Mouse (Mus musculus) kidney, embryonic 15.5 days (tissue): ENCODE results near the gene Gpr21. TPM values are rescaled to one million over a fixed set of nuclear protein-coding genes. Genes with fewer than 3 reads are reported as not detected.
"Not testable (repeated sequence)": the region's sequence is repeated elsewhere in the genome, so short reads cannot be mapped to it uniquely, and the experiment has no call there.

Source experiments
- ATAC-seq: fragments of 200-750 bp; cut with Nextera tagmentation; replicated peaks from 2 replicates; pipeline ENCODE4 v1.8.0; 2017; ENCODE audit warnings: moderate TSS enrichment; ENCODE audit not compliant: low FRiP score
- H3K27ac ChIP-seq: fragments of 300-500 bp; sonication (generic); 2 replicates; pipeline ENCODE4 v1.5.1; 2015; ENCODE audit warnings: mild to moderate bottlenecking, inconsistent platforms
- H3K27me3 ChIP-seq: fragments of 300-500 bp; sonication (generic); 2 replicates; pipeline ENCODE4 v1.6.1; 2015; ENCODE audit warnings: inconsistent platforms
- H3K36me3 ChIP-seq: fragments of 300-500 bp; sonication (generic); 2 replicates; pipeline ENCODE4 v1.6.1; 2015; ENCODE audit warnings: inconsistent platforms
- H3K4me1 ChIP-seq: fragments of 300-500 bp; sonication (generic); 2 replicates; pipeline ENCODE4 v1.6.1; 2015; ENCODE audit warnings: inconsistent platforms
- H3K4me2 ChIP-seq: fragments of 300-500 bp; sonication (generic); 2 replicates; pipeline ENCODE4 v1.6.1; 2015; ENCODE audit warnings: moderate library complexity, mild to moderate bottlenecking, inconsistent platforms
- H3K4me3 ChIP-seq: fragments of 300-500 bp; sonication (generic); replicated peaks from 2 replicates; pipeline ENCODE4 v1.5.1; 2015; ENCODE audit warnings: mild to moderate bottlenecking, inconsistent platforms
- H3K9ac ChIP-seq: fragments of 300-500 bp; sonication (generic); 2 replicates; pipeline ENCODE4 v1.6.1; 2015; ENCODE audit warnings: mild to moderate bottlenecking, inconsistent platforms
- H3K9me3 ChIP-seq: fragments of 300-500 bp; sonication (generic); replicated peaks from 2 replicates; pipeline ENCODE4 v1.6.1; 2016; ENCODE audit warnings: inconsistent platforms
- WGBS: fragments of 180-500 bp; shearing (Covaris S2); methylation state at CpG from one replicate; pipeline ENCODE4 v1.1.7; 2015; ENCODE audit warnings: mixed read lengths; 5-methylcytosine and 5-hydroxymethylcytosine counted together
- polyA plus RNA-seq: library from polyadenylated mRNA; unstranded; fragments of >200 nt; fragmentation: Nextera tagmentation; extraction: Ambion mirVana; gene quantifications from 2 replicates; pipeline ENCODE4 v1.2.1, GENCODE M21; 2015

Gene Gpr21
- polyA plus RNA-seq = 1.4 and 1.7 TPM in 2 replicates

GRCm38 (mm10) chr2:37516030-37516710, at the start of gene Gpr21:
Gpr21 (plus strand) TSS chr2:37516332.
- H3K4me3 ChIP-seq = peak within 1 kb of the TSS; percentile 17
- H3K4me2 ChIP-seq = peak within 1 kb of the TSS; percentile 43
- peak; percentile 71 for ATAC-seq
- H3K27ac ChIP-seq = 0 out of 2 replicates have a peak within 1 kb of the TSS, but pooled peaks have one; percentile 22
- no peak within 1 kb of the TSS for H3K9ac ChIP-seq
- no peaks in the 10 kb centered on the region for H3K27me3 ChIP-seq
- peaks cover 11% of the 10 kb centered on the region for H3K4me1 ChIP-seq
- H3K9me3 ChIP-seq = no peaks in the 10 kb centered on the region
- 28% methylated on average over 11 of the region's 11 CpGs for WGBS
- H3K36me3 ChIP-seq = peaks cover 36% of the 10 kb centered on the region

DNA sequence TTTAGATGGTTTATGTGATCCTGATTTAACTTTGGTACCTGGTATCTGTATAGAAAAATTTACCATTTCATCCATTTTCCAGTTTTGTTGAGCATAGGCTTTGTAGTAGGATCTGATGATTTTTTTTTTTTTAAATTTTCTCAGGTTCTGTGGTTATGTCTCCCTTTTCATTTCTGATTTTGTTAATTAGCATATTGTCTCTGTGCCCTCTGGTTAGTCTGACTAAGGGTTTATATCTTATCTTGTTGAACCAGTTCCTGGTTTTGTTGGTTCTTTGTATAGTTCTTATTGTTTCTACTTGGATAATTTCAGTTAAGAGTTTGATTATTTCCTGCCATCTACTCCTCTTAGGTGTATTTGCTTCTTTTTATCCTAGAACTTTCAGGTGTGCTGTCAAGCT, 36.6 kb upstream of the Gpr21 start:
- ATAC-seq = no peak
- no peak overlapping the region for H3K4me3 ChIP-seq
- H3K27ac ChIP-seq = no peak overlapping the region
- peaks cover 67% of the 10 kb centered on the region for H3K36me3 ChIP-seq
- no peaks in the 10 kb centered on the region for H3K9me3 ChIP-seq
- no peaks in the 10 kb centered on the region for H3K27me3 ChIP-seq
- no peak overlapping the region for H3K4me2 ChIP-seq
- no peak overlapping the region for H3K9ac ChIP-seq
- H3K4me1 ChIP-seq = no peaks in the 10 kb centered on the region

DNA sequence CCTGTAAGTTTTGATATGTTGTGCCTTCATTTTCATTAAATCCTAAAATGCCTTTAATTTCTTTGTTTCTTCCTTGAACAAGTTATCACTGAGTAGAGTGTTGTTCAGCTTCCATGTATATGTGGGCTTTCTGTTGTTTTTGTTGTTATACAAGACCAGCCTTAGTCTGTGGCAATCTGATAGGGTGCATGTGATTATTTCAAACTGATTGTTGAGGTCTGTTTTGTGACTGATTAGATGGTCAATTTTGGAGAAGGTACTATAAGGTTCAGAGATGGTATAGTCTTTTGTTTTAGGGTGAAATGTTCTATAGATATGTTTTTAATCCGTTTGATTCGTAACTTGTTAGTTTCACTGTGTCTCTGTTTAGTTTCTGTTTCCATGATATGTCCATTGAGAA, 36.1 kb upstream of the Gpr21 start:
- Histone ChIP-seq H3K4me1 (no peaks in the 10 kb centered on the region), H3K4me2 (no peak overlapping the region), H3K36me3 (peaks cover 69% of the 10 kb centered on the region), H3K27ac (no peak overlapping the region), H3K9ac (no peak overlapping the region), H3K27me3 (no peaks in the 10 kb centered on the region), H3K4me3 (no peak overlapping the region), H3K9me3 (no peaks in the 10 kb centered on the region)
- ATAC-seq = no peak
- 90% methylated on average over 2 of the region's 2 CpGs for WGBS

DNA sequence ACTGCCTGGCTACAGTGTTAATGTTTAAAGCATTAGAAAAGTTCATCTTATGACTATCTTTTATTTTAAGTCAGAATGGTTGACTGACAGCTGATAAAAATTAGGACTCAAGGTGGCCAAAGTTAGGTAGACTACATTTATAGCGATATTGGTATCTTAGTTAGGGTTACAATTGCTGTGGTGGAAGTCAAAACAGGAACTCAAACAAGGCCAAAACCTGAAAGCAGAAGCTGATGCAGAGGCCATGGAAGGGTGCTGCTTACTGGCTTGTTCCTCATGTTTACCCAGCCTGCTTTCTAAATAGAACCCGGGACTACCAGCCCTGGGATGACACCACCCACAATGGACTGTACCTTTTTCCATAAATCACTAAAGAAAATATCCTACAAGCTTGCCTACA, 32.0 kb upstream of the Gpr21 start:
- Histone ChIP-seq H3K9ac (no peak overlapping the region), H3K4me3 (no peak overlapping the region), H3K36me3 (peaks cover 55% of the 10 kb centered on the region), H3K9me3 (no peaks in the 10 kb centered on the region), H3K27ac (no peak overlapping the region), H3K4me2 (no peak overlapping the region), H3K27me3 (no peaks in the 10 kb centered on the region), H3K4me1 (no peaks in the 10 kb centered on the region)
- WGBS = 81% methylated on average over 2 of the region's 2 CpGs
- no peak for ATAC-seq

- Histone ChIP-seq H3K36me3 (peaks cover 59% of the 10 kb centered on the region), H3K27ac (no peak overlapping the region), H3K4me1 (no peaks in the 10 kb centered on the region), H3K27me3 (no peaks in the 10 kb centered on the region), H3K4me2 (no peak overlapping the region), H3K4me3 (no peak overlapping the region), H3K9ac (no peak overlapping the region), H3K9me3 (no peaks in the 10 kb centered on the region)
- ATAC-seq = no peak
- 92% methylated on average over 1 of the region's 1 CpGs for WGBS
Observed at GRCm38 (mm10) chr2:37485370-37485769, 30.8 kb upstream of the Gpr21 start.

- no peaks in the 10 kb centered on the region for H3K27me3 ChIP-seq
- H3K4me3 ChIP-seq = no peak overlapping the region
- ATAC-seq = no peak
- H3K9ac ChIP-seq = no peak overlapping the region
- H3K36me3 ChIP-seq = peaks cover 67% of the 10 kb centered on the region
- H3K4me2 ChIP-seq = no peak overlapping the region
- H3K27ac ChIP-seq = no peak overlapping the region
- H3K4me1 ChIP-seq = no peaks in the 10 kb centered on the region
- no peaks in the 10 kb centered on the region for H3K9me3 ChIP-seq
Observed at GRCm38 (mm10) chr2:37486408-37486807, 29.7 kb upstream of the Gpr21 start.

DNA sequence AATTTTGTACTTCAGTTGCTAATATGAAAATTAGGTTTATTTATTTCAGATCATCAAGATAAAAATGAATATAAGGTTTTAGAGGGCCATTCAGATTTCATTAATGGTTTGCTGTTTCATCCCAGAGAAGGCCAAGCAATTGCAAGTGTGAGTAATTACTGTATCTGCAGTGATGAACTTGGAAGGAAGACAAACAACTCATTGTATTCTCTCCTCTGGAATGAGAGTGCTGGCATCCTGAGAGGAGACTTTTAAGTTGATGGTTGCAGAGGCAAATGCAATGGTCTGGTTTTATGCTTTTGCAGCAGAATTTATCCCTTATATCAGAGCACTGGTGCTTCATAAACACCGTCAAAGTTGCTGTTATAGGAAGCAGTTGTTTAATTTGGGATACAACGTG, 27.2 kb upstream of the Gpr21 start:
- Histone ChIP-seq H3K9me3 (no peaks in the 10 kb centered on the region), H3K4me3 (no peak overlapping the region), H3K4me2 (no peak overlapping the region), H3K27me3 (no peaks in the 10 kb centered on the region), H3K4me1 (no peaks in the 10 kb centered on the region), H3K36me3 (peaks cover 75% of the 10 kb centered on the region), H3K27ac (no peak overlapping the region), H3K9ac (no peak overlapping the region)
- ATAC-seq = no peak
- 94% methylated on average over 2 of the region's 2 CpGs for WGBS

GRCm38 (mm10) chr2:37497321-37497720, 18.8 kb upstream of the Gpr21 start:
- Histone ChIP-seq H3K9ac (no peak overlapping the region), H3K27ac (no peak overlapping the region), H3K4me2 (no peak overlapping the region), H3K4me1 (no peaks in the 10 kb centered on the region), H3K9me3 (no peaks in the 10 kb centered on the region), H3K27me3 (no peaks in the 10 kb centered on the region), H3K4me3 (no peak overlapping the region), H3K36me3 (peaks cover 68% of the 10 kb centered on the region)
- WGBS = 88% methylated on average over 4 of the region's 4 CpGs
- ATAC-seq = no peak

DNA sequence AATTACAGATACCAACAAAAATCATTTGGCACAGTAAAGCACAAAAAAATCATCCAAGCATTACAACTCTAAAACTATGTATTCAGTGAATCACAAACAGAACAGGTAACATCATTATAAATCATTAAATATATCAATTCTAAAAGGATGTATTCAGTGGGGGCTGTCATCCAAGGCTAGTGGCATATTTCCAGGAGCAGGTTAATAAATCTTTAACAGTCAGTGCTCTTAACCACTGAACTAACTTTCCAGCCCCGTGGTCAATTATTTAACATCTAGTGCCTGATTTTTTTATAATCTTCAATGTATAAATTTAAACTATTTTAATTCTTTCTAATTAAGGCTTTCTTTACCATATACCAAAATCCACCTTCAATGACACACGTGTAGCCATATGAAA, 10.3 kb upstream of the Gpr21 start:
- ATAC-seq, H3K27me3 ChIP-seq, H3K9me3 ChIP-seq, H3K4me2 ChIP-seq, H3K4me1 ChIP-seq, H3K27ac ChIP-seq, H3K9ac ChIP-seq, H3K4me3 ChIP-seq: not testable (repeated sequence)
- whole genome bisulfite sequencing = 79% methylated on average over 2 of the region's 2 CpGs
- peaks cover 42% of the 10 kb centered on the region for H3K36me3 ChIP-seq

- Histone ChIP-seq H3K9me3 (no peaks in the 10 kb centered on the region), H3K4me3 (no peak overlapping the region), H3K27me3 (no peaks in the 10 kb centered on the region), H3K4me1 (peaks cover 4% of the 10 kb centered on the region), H3K4me2 (no peak overlapping the region), H3K27ac (no peak overlapping the region), H3K36me3 (peaks cover 34% of the 10 kb centered on the region), H3K9ac (no peak overlapping the region)
- no peak for ATAC-seq
- WGBS = 94% methylated on average over 4 of the region's 4 CpGs
Observed at GRCm38 (mm10) chr2:37511134-37511901, 4.8 kb upstream of the Gpr21 start.

DNA sequence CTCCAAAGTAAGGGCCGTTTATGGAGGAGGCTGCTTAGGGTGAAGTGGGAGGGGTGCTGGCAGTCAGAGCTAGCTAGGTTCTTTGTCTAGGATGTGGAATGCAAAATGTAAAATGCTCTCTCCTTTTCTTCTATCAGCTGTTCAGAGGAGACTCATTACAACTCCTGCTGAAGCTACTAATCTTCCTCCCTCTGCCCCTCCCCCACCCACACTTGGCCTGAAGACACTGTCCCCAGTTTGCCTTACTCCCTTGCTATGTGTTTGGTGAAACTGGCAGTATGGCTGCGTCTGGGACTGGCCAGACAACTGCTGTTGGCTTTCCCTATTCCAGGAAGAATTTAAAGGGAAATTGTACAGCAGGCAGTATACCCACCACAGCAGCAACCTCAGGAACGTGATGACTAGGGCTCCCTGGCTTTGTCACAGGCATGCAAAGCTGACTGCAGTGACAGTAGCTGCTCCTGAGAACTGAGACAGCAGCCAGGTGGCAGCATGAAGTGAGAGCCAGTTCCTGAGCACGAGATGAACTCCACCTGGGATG, 860 bp downstream of the Gpr21 start:
- peak overlapping the region; percentile 3; the same call in 1 of the 2 replicates for H3K4me3 ChIP-seq
- 0 out of 2 replicates have a peak overlapping the region, but pooled peaks have one; percentile 12 for H3K4me2 ChIP-seq
- H3K4me1 ChIP-seq = peaks cover 11% of the 10 kb centered on the region
- ATAC-seq = no peak
- no peak overlapping the region for H3K9ac ChIP-seq
- H3K36me3 ChIP-seq = peaks cover 31% of the 10 kb centered on the region
- no peaks in the 10 kb centered on the region for H3K27me3 ChIP-seq
- H3K27ac ChIP-seq = no peak overlapping the region
- 40% methylated on average over 4 of the region's 4 CpGs for WGBS
- H3K9me3 ChIP-seq = no peaks in the 10 kb centered on the region

DNA sequence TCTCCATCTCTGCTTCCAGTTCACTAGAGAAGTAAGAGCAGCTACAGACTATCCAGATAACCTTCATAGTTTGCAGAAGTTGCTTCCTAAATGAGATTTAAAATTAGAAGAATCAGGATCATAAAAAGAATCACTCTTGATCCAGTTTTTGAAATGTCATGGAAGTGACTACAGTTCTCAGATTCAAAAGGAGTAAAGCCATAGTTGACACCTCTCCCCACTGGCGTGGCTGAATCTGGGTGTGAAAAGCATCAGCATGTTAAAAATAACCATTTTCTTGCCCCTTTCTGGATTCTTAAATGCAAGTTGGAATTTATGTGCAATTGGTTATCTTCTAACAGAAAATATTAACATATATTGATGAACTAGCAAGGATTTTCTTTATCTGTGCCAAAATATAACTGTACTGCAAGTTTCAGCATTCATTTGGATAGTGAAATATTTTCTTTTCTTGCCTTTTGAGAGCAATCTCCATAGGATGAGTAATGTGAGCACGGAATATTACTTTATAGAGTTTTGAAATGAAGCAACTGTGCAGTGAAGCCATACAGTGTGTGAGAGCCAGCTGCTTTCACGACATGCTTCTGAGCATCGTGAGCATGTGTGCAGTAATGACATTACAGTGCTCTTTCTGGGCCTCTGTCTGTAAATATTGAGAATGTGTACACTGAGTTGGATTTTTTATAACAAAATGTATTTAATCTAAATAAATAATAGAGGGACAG, 2.6 kb downstream of the Gpr21 start:
- H3K27me3 ChIP-seq = no peaks in the 10 kb centered on the region
- H3K27ac ChIP-seq = no peak overlapping the region
- H3K4me1 ChIP-seq = peaks cover 11% of the 10 kb centered on the region
- no peak for ATAC-seq
- no peak overlapping the region for H3K4me2 ChIP-seq
- H3K4me3 ChIP-seq = no peak overlapping the region
- peaks cover 27% of the 10 kb centered on the region for H3K36me3 ChIP-seq
- 87% methylated on average over 4 of the region's 4 CpGs for WGBS
- no peak overlapping the region for H3K9ac ChIP-seq
- no peaks in the 10 kb centered on the region for H3K9me3 ChIP-seq
